Mouse (Mus musculus) left cerebral cortex, adult 18-20 months (tissue): Measurements from ENCODE around the gene Stim2. TPM values are rescaled to one million over a fixed set of nuclear protein-coding genes. Genes with fewer than 3 reads are reported as not detected.
A peak's percentile ranks its signal among the peaks of the same experiment; 100 is the strongest.

ENCODE experiments used
- DNase-seq, 2 experiments: peaks; one replicate each; pipeline ENCODE4 v3.0.0; 2021 to 2022; ENCODE audit warnings: low spot score in 2 of 2, mixed read lengths in 1 of 2
- long read RNA-seq, 2 experiments: library from polyadenylated mRNA; stranded (forward); transcript quantifications; one replicate each; pipeline ENCODE4 v2.0.0; 2021
- total RNA-seq, 2 experiments: library from RNA; stranded (reverse); gene quantifications; 2 replicates each; pipeline ENCODE4 v1.2.3; 2021

Stim2 gene
- total RNA-seq, result 10 to 100 TPM; 85.3 to 87.1 TPM
- long read RNA-seq, experiment 1, full-length matches to known transcripts, result 33 of 51 reads
- long read RNA-seq, experiment 1, partial matches to known transcripts, result 13 of 51 reads
- long read RNA-seq, experiment 1, other reads (novel, unspliced or antisense), result 5 of 51 reads
- long read RNA-seq, experiment 2, full-length matches to known transcripts, result 16 of 28 reads
- long read RNA-seq, experiment 2, partial matches to known transcripts, result 10 of 28 reads
- long read RNA-seq, experiment 2, other reads (novel, unspliced or antisense), result 2 of 28 reads

GRCm38 (mm10) chr5:53998146-53998742, at the start of gene Stim2:
Stim2 (plus strand) TSS chr5:53998499.
- DNase-seq, result peak; percentile 92 to 96

- no peak for DNase-seq
Measured at GRCm38 (mm10) chr5:53948606-53949266, 49.6 kb upstream of the Stim2 start.

GRCm38 (mm10) chr5:53950189-53950588, 48.1 kb upstream of the Stim2 start:
- DNase-seq, result no peak

GRCm38 (mm10) chr5:53953216-53953615, 45.1 kb upstream of the Stim2 start:
- DNase-seq, result no peak

- DNase-seq, result no peak
Measured at GRCm38 (mm10) chr5:53953797-53954196, 44.5 kb upstream of the Stim2 start.

GRCm38 (mm10) chr5:53955966-53956365, 42.3 kb upstream of the Stim2 start:
- DNase-seq, result no peak

- DNase-seq, result no peak
Measured at GRCm38 (mm10) chr5:53956396-53957314, 41.6 kb upstream of the Stim2 start.

GRCm38 (mm10) chr5:53957348-53957747, 41.0 kb upstream of the Stim2 start:
- no peak for DNase-seq

GRCm38 (mm10) chr5:53961229-53961628, 37.1 kb upstream of the Stim2 start:
- no peak for DNase-seq

GRCm38 (mm10) chr5:53961830-53962515, 36.3 kb upstream of the Stim2 start:
- no peak for DNase-seq

- DNase-seq, result no peak
Measured at GRCm38 (mm10) chr5:53965656-53966055, 32.6 kb upstream of the Stim2 start.

GRCm38 (mm10) chr5:53967560-53967959, 30.7 kb upstream of the Stim2 start:
- no peak for DNase-seq

GRCm38 (mm10) chr5:53970178-53970577, 28.1 kb upstream of the Stim2 start:
- no peak for DNase-seq

- no peak for DNase-seq
Measured at GRCm38 (mm10) chr5:53971201-53971600, 27.1 kb upstream of the Stim2 start.

GRCm38 (mm10) chr5:53972905-53973304, 25.4 kb upstream of the Stim2 start:
- DNase-seq, result no peak

- DNase-seq, result no peak
Measured at GRCm38 (mm10) chr5:53976497-53976896, 21.8 kb upstream of the Stim2 start.

- DNase-seq, result no peak
Measured at GRCm38 (mm10) chr5:53977060-53977459, 21.2 kb upstream of the Stim2 start.

- no peak for DNase-seq
Measured at GRCm38 (mm10) chr5:53983358-53983757, 14.9 kb upstream of the Stim2 start.

- no peak for DNase-seq
Measured at GRCm38 (mm10) chr5:53985632-53986031, 12.7 kb upstream of the Stim2 start.

- no peak for DNase-seq
Measured at GRCm38 (mm10) chr5:53987496-53987895, 10.8 kb upstream of the Stim2 start.

GRCm38 (mm10) chr5:53988053-53988452, 10.2 kb upstream of the Stim2 start:
- DNase-seq, result no peak
